Mouse (Mus musculus) erythroblast, embryonic 14.5 days (primary cell): ENCODE measurements around the gene Nfat5.

Experiments used
- GATA1 ChIP-seq: IDR thresholded peaks from 2 replicates; pipeline ENCODE4 v1.6.1; 2012; ENCODE audit warnings: low read length, inconsistent platforms, mixed read lengths
- TAL1 ChIP-seq: IDR thresholded peaks from 3 replicates; pipeline ENCODE4 v1.6.1; 2012; ENCODE audit warnings: low read length, inconsistent platforms, mixed read lengths

- TF ChIP-seq TAL1 (no peak), GATA1 (no peak)
Observed at GRCm38 (mm10) chr8:107295450-107295849, 2.2 kb downstream of the Nfat5 start.
